Mouse (Mus musculus) megakaryocyte, adult 5-6 weeks (primary cell): ENCODE results near the gene Masp2. TPM values are rescaled to one million over a fixed set of nuclear protein-coding genes. Genes with fewer than 3 reads are reported as not detected.

ENCODE experiments used
- total RNA-seq, 2 experiments: library from RNA; stranded (forward) in 1 of 2; stranded (reverse) in 1 of 2; fragments of 153-499, 151-499 nt in 1 of 2; fragments of 221-1000, 200-1000 nt in 1 of 2; gene quantifications; 2 replicates each; pipeline versions ENCODE4 v1.2.3 to v1.2.4; 2015 to 2017

The Masp2 gene
- total RNA-seq, 2 experiments from 2014 or later = 0.77 TPM; not detected in 1

Other genes starting within 250 kb of the Masp2 start
- 5.6 and 7.6 TPM in 2 replicates for gene Ubiad1, start 157.8 kb upstream of the Masp2 start, total RNA-seq (2015)
- gene Ubiad1, start 157.8 kb upstream of the Masp2 start, total RNA-seq (2017) = 6.4 and 7.7 TPM in 2 replicates
- 14.2 and 14.3 TPM in 2 replicates for gene Mtor, start 153.9 kb upstream of the Masp2 start, total RNA-seq (2015)
- 10.8 and 13.6 TPM in 2 replicates for gene Mtor, start 153.9 kb upstream of the Masp2 start, total RNA-seq (2017)
- gene Angptl7, start 102.1 kb upstream of the Masp2 start, total RNA-seq (2015) = not detected in 2 replicates
- not detected in 2 replicates for gene Angptl7, start 102.1 kb upstream of the Masp2 start, total RNA-seq (2017)
- 47.0 and 48.7 TPM in 2 replicates for gene Exosc10, start 44.1 kb upstream of the Masp2 start, total RNA-seq (2015)
- gene Exosc10, start 44.1 kb upstream of the Masp2 start, total RNA-seq (2017) = 42.4 and 42.8 TPM in 2 replicates
- gene Srm, start 11.1 kb upstream of the Masp2 start, total RNA-seq (2015) = 21.0 and 27.3 TPM in 2 replicates
- gene Srm, start 11.1 kb upstream of the Masp2 start, total RNA-seq (2017) = 4.7 and 8.5 TPM in 2 replicates
- gene Tardbp, start 24.5 kb downstream of the Masp2 start, total RNA-seq (2015) = 193 and 196 TPM in 2 replicates
- gene Tardbp, start 24.5 kb downstream of the Masp2 start, total RNA-seq (2017) = 339 and 406 TPM in 2 replicates
- 0.23 and 0.29 TPM in 2 replicates for gene Gm572, start 40.8 kb downstream of the Masp2 start, total RNA-seq (2015)
- gene Gm572, start 40.8 kb downstream of the Masp2 start, total RNA-seq (2017) = not detected in 2 replicates
- gene Casz1, start 201.9 kb downstream of the Masp2 start, total RNA-seq (2015) = 3.0 and 3.3 TPM in 2 replicates
- gene Casz1, start 201.9 kb downstream of the Masp2 start, total RNA-seq (2017) = 1.7 and 2.5 TPM in 2 replicates